Mouse (Mus musculus) C2C12 (cell line): ENCODE results near the gene Slc39a5. TPM values are rescaled to one million over a fixed set of nuclear protein-coding genes. Genes with fewer than 3 reads are reported as not detected.
A peak's percentile ranks its signal among the peaks of the same experiment; 100 is the strongest.

Experiments
- H3K27me3 ChIP-seq: one replicate; pipeline ENCODE4 v1.6.1; 2011; ENCODE audit not compliant: control insufficient read depth, insufficient read depth, insufficient read length
- H3K36me3 ChIP-seq: one replicate; pipeline ENCODE4 v1.6.1; 2011; ENCODE audit not compliant: control insufficient read depth, insufficient read depth
- H3K4me3 ChIP-seq: one replicate; pipeline ENCODE4 v1.5.1; 2011; ENCODE audit warnings: mild to moderate bottlenecking, control low read depth; ENCODE audit not compliant: poor library complexity, insufficient read depth, severe bottlenecking
- H3K79me2 ChIP-seq: one replicate; pipeline ENCODE4 v1.6.1; 2011; ENCODE audit not compliant: control insufficient read depth, insufficient read depth
- H3K79me3 ChIP-seq: one replicate; pipeline ENCODE4 v1.6.1; 2011; ENCODE audit warnings: low read depth, control low read depth
- H3ac ChIP-seq: one replicate; pipeline ENCODE3; 2011; ENCODE audit warnings: low read depth; ENCODE audit not compliant: control insufficient read depth, insufficient read length
- CEBPB ChIP-seq: IDR thresholded peaks from one replicate; pipeline ENCODE4 v1.6.1; 2011; ENCODE audit warnings: low read depth, mild to moderate bottlenecking, control low read depth, moderate library complexity
- CTCF ChIP-seq: IDR thresholded peaks from one replicate; pipeline ENCODE4 v1.5.1; 2011; ENCODE audit not compliant: control insufficient read depth, insufficient read depth, insufficient read length
- FOSL1 ChIP-seq: IDR thresholded peaks from one replicate; pipeline ENCODE4 v1.8.0; 2011; ENCODE audit warnings: mild to moderate bottlenecking, low read length; ENCODE audit not compliant: poor library complexity, insufficient read depth, severe bottlenecking
- MAX ChIP-seq: IDR thresholded peaks from one replicate; pipeline ENCODE4 v1.6.1; 2011; ENCODE audit warnings: mild to moderate bottlenecking, control low read depth
- MYOD1 ChIP-seq: IDR thresholded peaks from one replicate; pipeline ENCODE4 v1.6.1; 2011; ENCODE audit warnings: low read depth; ENCODE audit not compliant: control insufficient read depth, insufficient read length
- MYOG ChIP-seq: IDR thresholded peaks from one replicate; pipeline ENCODE4 v1.6.1; 2011; ENCODE audit not compliant: control insufficient read depth, insufficient read length; ENCODE audit errors: extremely low read depth
- USF1 ChIP-seq: IDR thresholded peaks from one replicate; pipeline ENCODE4 v1.6.1; 2011; ENCODE audit warnings: low read depth, mild to moderate bottlenecking, control low read depth, moderate library complexity
- polyA plus RNA-seq: library from polyadenylated mRNA; unstranded; fragments of >200 nt; fragmentation: generic; extraction: Trizol; gene quantifications from one replicate; pipeline ENCODE4 v1.2.1, GENCODE M21; 2012; ENCODE audit warnings: missing spikeins

Gene Slc39a5
- polyA plus RNA-seq, 1 experiment: not detected

DNA sequence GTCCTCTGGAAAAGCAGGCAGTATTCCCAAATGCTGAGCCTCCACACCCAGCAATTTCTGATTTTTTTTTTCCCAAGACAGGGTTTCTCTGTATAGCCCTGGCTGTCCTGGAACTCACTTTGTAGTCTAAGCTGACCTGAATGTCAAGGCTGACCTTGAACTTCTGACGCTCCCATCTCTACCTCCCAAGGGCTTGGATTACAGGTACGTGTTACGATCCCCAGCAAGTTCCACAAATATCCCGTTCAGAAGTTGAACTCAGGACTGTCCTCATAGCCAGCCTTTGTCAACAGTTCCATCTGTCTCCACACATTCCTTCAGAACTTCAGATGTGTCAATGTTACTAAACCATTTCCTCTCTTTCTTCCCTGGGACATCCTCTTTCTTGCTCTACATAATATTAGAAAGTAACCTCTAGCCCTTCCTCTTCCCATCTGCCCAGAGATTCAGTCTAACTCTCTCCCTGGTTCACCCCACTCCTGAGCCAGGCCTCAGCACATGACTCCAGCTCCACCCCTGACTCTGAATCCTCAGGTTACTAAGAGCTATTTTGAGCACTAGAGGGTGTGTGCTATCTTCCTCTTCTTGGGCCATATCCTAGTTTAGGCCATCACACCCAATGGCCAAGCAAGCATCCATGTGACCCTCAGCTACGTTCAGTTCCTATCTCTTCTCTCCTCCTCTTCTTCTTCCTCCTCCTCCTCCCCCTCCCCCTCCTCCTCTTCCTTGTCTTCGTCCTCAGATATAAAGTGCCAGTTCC is 27.9 kb downstream of the Slc39a5 start:
- H3ac ChIP-seq: no peak overlapping the region
- H3K4me3 ChIP-seq: no peak overlapping the region
- peaks cover 12% of the 10 kb centered on the region for H3K79me2 ChIP-seq
- peaks cover 8% of the 10 kb centered on the region for H3K79me3 ChIP-seq
- no peaks in the 10 kb centered on the region for H3K27me3 ChIP-seq
- peaks cover 1% of the 10 kb centered on the region for H3K36me3 ChIP-seq
- TF ChIP-seq FOSL1 (no peak), USF1 (peak; percentile 32)

DNA sequence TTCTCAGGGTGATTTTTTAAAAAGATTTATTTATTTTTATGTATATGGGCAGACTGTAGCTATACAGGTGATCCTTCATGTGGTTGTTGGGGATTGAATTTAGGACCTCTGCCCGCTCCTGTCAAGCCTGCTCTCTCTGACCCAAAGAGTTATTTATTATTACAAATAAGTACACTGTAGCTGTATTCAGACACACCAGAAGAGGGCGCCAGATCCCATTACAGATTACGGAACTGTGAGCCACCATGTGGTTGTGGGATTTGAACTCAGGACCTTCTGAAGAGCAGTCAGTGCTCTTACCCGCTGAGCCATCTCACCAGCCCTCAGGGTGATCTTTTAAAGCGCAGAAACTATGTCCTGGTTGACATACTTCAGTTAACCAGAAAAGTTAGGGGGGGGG is 28.9 kb downstream of the Slc39a5 start:
- Histone ChIP-seq H3K79me2 (peaks cover 2% of the 10 kb centered on the region), H3K4me3 (no peak overlapping the region), H3K27me3 (no peaks in the 10 kb centered on the region), H3ac (no peak overlapping the region), H3K36me3 (no peaks in the 10 kb centered on the region), H3K79me3 (no peaks in the 10 kb centered on the region)
- no peak for TF ChIP-seq MYOD1
- TF ChIP-seq FOSL1: no peak
- no peak for TF ChIP-seq MAX
- no peak for TF ChIP-seq MYOG

- Histone ChIP-seq H3K27me3 (no peaks in the 10 kb centered on the region), H3K4me3 (no peak overlapping the region), H3K79me3 (no peaks in the 10 kb centered on the region), H3K79me2 (no peaks in the 10 kb centered on the region), H3ac (no peak overlapping the region), H3K36me3 (no peaks in the 10 kb centered on the region)
- no peak for TF ChIP-seq MAX
- no peak for TF ChIP-seq CEBPB
- no peak for TF ChIP-seq MYOG
- TF ChIP-seq CTCF: no peak
- TF ChIP-seq MYOD1: no peak
- no peak for TF ChIP-seq USF1
- no peak for TF ChIP-seq FOSL1
Measured at GRCm38 (mm10) chr10:128370601-128371000, 30.4 kb downstream of the Slc39a5 start.

DNA sequence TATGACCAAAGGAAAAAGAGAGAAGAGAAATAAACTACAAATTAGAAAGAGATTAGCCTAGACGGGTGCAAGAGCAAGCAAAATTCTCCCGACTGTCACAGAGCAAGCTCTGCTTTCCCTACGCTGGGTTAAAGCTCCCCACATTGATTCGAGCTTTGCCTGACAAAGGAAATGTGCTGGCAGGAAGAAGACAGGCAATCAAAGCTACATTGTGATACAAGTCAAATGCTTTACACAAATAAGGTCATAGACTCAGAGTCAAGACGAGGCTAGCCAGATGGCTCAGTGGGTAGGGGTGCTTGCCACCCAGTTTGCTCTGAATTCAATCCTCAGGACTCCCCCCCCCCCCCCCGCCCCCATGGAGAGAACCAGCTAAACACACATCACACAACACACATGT is 31.0 kb downstream of the Slc39a5 start:
- peaks cover 5% of the 10 kb centered on the region for H3K36me3 ChIP-seq
- TF ChIP-seq USF1: no peak
- no peak for TF ChIP-seq CTCF
- no peak for TF ChIP-seq CEBPB
- TF ChIP-seq MYOD1: no peak
- no peak for TF ChIP-seq MAX
- no peak for TF ChIP-seq MYOG
- TF ChIP-seq FOSL1: no peak
- no peaks in the 10 kb centered on the region for H3K79me3 ChIP-seq
- no peaks in the 10 kb centered on the region for H3K79me2 ChIP-seq
- H3K4me3 ChIP-seq: no peak overlapping the region
- no peaks in the 10 kb centered on the region for H3K27me3 ChIP-seq
- no peak overlapping the region for H3ac ChIP-seq

DNA sequence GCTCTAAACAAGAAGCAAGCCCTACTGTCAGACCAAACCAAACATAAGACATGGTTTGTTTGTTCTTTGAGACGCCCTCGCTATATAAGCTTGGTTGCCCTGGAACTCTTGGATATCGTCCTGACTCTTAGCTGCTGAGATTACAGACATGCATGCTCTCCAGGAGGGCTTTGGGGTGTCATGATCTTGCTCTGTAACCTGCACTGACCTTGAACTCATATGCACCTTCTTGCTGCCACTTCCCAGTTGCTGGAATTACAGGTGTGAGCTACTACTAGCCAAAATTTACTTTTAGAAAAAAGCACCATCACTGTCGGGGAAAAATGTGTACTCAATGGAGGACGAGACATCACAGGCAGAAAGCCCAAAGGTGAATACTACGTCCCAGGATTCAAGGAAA is 31.4 kb downstream of the Slc39a5 start:
- no peaks in the 10 kb centered on the region for H3K79me2 ChIP-seq
- H3K36me3 ChIP-seq: peaks cover 9% of the 10 kb centered on the region
- H3K4me3 ChIP-seq: no peak overlapping the region
- no peaks in the 10 kb centered on the region for H3K79me3 ChIP-seq
- no peaks in the 10 kb centered on the region for H3K27me3 ChIP-seq
- TF ChIP-seq USF1: no peak
- TF ChIP-seq FOSL1: no peak
- no peak overlapping the region for H3ac ChIP-seq

DNA sequence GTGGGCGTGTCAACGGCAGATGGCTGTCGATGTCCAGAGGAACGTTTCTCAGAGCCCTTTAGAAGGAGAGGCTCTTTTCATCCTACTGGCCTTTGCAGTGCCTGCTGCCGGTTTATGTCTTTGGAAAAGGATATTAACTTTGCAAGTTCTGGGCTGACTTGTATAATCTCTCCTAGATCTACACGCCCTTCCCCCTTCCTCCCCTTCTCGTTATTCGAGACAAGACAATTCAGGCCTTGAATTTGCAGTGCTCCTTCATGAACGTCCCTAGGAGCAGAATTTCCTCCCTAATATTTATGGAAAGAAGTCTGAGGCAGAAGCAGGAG is 31.8 kb downstream of the Slc39a5 start:
- Histone ChIP-seq H3K79me3 (no peaks in the 10 kb centered on the region), H3K79me2 (no peaks in the 10 kb centered on the region), H3K4me3 (peak overlapping the region; percentile 42), H3K27me3 (no peaks in the 10 kb centered on the region), H3K36me3 (peaks cover 13% of the 10 kb centered on the region), H3ac (peak overlapping the region; percentile 59)
- TF ChIP-seq MYOD1: no peak
- no peak for TF ChIP-seq USF1
- no peak for TF ChIP-seq MAX
- no peak for TF ChIP-seq FOSL1
- no peak for TF ChIP-seq CEBPB
- TF ChIP-seq MYOG: no peak
- no peak for TF ChIP-seq CTCF
